Mouse (Mus musculus): Measurements from ENCODE around the gene Tinf2.

DNA sequence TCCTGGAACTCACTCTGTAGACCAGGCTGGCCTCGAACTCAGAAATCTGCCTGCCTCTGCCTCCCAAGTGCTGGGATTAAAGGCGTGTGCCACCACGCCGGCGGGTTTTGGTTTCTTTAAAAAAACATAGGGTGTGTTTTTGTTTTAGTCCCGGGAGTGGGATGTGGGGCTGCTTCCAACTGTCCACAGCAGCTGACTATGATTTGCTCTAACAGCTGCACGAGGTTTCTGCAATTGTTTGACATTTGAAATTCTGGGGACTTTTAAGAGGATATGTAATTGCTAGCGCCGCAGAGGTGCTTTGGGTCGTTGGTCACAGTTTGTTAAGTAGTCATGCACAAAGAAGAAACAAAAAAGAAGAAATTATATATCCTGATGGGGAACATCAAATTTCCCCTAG, 7.8 kb upstream of the Tinf2 start:
- TF ChIP-seq CTCF (IDR thresholded peaks at IDR 0.05; ENCODE audit: low read depth, low read length) (no peak), EP300 (IDR thresholded peaks at IDR 0.05; ENCODE audit: insufficient read depth, low read depth, low read length) (no peak)
